Mouse (Mus musculus) thymus, postnatal 10 days (tissue): ENCODE data around the gene Fbxo7.
A peak's percentile ranks its signal among the peaks of the same experiment; 100 is the strongest.

Experiments
- DNase-seq, 2 experiments: peaks; one replicate each; pipeline ENCODE4 v3.0.0; 2021; ENCODE audit warnings: low spot score in 2 of 2

The Fbxo7 gene

DNA sequence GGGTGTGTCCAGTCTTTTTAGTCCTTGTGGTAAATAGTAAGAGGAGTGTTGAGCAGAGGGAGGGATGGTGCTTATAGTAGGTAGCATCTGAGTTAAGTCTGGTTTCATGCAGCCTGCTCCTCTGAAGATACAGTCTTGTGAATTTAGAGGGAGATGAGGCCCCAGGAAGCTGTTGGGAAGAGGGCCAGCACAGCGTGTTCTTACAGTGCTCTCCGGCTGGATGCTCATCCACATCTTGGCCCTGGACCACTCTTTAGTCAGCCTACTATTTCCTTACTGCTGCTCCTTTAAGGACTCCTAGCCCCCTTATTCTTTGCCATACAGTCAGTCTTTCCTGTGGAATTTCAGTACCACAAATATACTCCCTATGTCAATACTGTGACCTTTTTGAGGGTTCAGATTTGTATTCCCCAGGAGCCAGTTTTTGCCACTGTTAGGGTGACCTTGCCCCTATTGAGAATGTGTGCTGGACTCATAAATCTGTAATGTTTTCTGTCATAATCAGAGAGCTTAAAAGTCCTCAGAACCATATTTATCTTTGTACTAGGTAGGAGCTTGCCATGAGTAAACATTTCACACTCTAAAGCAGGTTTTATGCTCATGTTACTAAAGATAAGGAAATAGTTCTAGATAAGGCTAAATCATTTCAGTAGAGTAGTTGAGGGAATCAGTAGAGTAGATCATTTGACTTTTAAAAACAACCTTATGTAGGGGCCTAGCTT is 12.4 kb downstream of the Fbxo7 start:
- no peak for DNase-seq

DNA sequence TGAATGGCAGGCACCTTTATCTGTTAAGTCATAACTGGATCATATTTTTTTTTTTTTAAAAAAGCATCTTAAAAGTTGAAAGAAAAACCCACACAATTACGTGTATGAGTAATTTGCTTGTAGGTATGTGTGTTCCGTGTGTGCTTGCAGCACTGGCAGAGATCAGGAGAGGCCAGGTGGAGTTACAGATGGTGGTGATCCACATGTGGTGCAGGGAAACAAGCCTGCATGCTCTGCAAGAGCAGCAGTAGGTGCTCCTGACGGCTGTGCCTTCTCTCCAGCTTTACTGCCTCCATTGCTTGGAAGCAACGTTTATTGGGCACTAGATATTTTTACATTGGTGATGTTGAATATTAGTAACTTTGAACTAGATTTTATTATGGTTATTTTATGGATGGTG is 21.9 kb downstream of the Fbxo7 start:
- DNase-seq: no peak

DNA sequence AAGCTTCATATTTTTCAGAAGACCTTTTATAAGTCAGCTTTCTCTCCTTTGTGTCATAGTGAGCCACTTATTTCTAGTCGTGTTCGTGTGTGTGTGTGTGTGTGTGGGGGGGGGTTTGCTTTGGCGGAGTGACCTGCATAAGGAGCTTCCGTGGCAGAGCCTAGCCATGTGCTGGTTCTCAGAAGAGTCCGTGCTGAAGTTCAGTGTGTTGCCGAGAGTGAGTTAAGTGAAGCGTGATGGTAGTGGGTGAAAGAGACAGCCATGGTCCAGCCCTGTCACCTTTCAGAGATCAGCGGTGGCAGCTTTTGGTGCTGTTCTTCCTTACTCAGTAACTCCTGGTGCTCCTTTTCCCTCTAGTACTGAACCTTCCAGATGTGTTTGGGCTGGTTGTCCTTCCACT is 22.3 kb downstream of the Fbxo7 start:
- no peak for DNase-seq

DNA sequence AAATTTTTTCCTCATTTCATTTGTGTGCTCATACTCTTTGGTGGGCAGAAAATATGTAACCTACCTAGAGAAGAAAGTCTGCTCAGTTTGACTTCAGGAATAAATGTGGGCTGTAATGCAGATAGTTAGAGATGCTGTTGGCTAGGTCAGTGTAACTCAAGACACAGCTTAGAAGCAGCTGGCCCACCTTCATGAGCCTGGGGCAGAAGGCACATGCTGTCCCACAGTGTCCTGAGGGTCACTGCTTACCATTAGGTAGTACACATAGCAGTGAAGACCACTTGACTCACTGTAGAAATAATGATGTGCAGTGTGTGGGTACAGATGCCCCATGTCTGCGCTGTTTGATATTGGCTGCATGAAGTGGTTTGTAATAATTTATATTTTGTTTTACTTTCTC is 24.6 kb downstream of the Fbxo7 start:
- DNase-seq: no peak

DNA sequence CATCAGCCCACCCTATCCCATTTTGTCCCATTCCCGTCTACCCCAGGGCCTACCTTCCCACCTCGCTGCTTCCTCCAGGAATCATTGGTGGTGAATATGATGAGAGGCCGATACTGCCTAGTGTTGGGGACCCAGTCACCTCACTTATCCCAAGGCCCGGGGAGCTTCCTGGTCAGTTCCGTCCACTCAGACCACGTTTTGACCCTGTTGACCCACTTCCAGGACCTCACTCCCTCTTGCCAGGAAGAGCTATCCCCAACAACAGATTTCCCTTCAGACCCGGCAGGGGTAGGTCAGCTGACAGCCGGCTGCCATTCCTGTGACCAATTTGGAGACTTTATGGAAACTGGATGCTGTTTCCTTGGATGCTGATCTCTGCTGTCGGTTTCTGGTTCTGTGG is 26.0 kb downstream of the Fbxo7 start:
- DNase-seq: no peak

DNA sequence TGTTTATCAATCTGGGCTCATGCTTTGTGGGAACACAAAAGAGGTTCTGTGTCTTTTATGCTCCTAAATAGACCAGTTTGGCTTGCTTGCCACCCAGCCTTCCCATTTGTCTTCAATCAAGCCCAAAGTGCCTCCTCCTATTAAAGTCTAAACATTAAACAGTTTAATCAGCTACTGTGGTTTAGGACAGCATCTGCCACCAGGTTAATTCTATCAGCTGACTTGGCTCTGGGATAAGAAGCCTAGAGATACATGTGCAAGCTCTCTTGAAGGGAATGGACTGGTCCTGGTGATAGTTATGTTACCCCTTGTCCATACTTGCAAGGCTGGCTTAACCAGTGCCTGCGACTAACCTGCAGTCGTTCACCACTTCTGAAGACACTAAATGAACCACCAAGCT is 28.8 kb downstream of the Fbxo7 start:
- no peak for DNase-seq

DNA sequence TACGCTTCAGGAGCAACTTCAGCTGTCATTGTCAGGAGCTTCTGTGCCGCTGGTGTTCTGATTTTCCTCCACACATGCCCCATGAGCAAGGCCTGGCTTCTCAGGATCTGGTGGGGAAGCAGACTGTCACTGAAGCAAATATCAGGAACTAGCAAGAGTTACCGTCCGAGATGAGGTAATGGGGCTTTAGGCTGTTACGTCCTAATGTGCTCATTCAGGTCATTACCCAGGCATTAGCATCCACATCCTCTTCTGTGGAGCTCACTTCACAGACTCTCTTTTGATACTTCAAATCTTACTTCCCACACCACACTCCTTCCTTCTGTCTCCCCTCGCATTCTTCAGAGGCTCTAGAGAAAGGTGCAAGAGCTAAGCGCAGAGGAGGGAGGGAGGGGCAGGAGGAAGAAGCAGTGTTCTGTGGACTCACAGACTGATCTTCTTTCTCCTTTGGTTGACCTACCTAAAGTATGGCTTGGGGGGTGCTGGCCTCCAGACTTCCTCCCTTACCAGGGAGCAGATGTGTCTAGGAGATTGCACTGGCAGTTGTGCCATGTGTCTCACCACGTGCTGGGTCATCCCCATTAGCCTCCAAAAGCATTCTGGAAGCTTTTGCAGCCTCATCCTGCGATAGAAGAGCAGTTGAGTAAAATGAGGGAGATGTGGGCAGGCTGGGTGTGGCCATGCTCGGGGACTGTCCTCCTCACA is 31.2 kb downstream of the Fbxo7 start:
- no peak for DNase-seq

DNA sequence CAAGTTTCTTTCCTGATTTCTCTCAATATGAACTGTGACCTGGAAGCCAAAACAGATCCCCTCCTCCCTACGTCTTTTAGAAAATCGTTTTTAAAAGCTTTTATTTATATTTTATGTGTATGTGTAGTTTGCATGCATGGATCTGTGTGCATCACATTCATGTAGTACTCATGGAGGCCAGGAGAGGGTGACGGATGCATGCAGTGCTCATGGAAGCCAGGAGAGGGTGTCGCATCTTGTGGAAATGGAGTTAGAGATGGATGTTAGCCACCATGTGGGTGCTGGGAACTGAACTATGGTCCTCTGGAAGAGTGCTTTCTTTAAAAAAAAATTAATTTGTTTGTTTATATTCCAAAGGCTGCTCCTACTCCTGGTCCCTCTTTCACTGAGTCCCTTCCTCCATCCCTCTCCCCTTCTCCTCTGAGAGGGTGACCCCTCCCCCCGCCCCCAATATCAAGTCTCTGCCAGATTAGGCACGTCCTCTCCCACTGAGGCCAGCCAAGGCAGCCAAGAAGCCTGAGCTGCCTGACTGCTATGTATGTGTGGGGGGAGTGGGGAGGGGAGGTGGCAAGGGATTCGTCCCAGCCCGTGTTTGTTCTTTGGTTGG is 34.6 kb downstream of the Fbxo7 start:
- no peak for DNase-seq

DNA sequence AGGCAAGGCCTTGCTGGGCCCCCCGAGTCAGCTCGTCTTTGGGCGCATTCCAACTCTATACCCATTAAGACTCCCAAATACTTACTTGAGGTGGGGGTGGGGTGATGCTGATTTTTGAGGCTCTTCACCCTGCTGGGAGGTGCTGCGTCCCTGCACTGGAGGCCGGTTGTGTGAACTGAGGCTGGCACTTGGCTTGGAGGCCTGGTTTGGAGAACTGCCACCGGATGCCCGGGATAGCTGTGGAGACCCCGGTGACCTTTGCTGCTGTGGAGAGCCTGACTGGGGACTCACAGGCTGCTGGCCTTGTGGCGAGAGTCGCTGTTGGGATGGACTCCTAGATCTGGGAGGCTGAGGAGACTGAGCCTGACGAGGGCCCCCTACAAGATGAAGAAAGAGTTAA is 35.5 kb downstream of the Fbxo7 start:
- no peak for DNase-seq

DNA sequence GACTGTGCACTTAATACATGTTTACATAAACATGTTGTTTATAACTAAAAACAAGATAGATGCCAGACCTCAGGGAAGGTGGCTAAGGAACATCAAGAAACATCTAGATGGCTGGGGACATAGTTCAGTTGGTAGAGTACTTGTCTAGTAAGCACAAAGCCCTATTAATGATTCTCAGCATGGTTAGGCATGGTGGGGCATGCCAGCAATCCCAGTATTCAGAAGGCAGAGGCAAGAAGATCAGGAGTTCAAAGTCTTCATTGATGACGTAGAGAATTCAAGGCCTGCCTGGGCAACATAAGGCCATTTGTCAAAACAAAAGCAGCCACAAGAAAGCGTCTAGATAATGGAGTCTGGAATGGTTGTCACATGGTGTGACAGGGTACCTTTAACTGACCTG is 35.9 kb downstream of the Fbxo7 start:
- DNase-seq: no peak

DNA sequence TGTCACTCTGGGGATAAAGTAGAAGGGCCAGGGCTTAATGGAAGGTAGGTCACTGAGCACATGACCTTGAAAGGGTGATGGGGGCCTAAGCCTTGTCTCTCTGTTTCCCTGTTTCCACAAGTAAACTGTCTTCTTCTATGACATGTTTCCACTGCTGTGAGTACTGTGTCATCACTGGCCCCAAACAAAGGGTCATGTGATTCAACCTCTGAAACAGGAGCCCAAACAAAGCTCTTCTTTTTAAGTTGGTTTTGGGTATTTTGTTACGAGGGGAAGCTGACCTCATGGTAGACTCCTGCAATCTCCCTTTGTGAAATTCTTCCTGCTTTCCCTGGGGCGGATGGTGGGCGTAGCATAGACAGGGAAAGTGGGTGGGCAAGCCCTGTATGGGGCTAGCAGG is 38.5 kb downstream of the Fbxo7 start:
- no peak for DNase-seq

DNA sequence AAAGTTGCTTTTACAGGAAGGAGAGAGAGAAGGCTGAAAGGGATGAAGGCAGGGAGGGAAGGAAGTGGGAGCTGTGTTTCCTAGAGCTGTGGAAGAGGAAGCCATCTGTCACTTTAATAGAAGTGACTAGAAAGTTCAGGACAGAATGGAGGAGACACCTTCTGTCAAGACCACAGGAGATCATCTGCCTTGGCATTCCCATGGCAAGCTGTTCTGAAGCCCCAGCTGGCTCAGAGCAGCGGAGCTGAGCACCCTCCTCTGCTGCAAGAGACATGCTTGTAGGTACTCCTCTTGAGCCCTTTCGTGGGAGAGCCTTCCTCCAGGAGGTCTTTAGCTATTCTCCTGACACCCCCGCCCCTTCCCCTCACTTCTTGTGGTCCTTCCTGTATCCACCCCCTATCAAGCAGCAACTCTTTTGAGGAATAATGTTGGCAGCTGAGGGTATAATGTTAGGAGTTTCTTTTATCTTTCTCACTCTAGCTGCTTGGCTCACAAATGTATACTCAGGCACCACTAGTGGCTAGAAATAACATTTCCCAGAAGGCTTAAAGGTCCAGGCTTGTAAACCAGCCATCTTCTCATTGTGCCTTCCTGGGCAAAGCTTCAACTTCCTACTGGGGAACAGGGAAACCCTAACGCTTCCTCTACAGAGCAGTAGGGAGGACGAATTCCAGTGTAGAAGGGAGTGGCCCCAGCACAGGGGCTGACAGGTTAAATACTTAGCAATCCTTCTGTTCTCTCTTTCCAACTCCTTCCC is 40.7 kb downstream of the Fbxo7 start:
- no peak for DNase-seq

DNA sequence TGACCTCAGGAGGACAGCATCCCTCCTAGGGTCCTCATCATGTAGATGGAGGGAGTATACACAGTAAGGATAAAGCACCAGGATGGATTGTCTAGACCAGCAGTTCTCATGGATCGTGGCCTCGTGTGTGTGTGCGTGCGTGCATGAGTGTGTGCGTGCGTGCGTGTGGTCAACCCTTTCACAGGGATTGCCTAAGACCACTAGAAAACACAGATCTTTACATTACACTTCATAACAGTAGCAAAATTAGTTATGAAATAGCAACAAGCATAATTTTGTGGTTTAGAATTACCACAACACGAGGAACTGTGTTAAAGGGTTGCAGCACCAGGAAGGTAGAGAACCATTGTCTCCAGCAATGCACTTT is 41.2 kb downstream of the Fbxo7 start:
- DNase-seq: no peak

DNA sequence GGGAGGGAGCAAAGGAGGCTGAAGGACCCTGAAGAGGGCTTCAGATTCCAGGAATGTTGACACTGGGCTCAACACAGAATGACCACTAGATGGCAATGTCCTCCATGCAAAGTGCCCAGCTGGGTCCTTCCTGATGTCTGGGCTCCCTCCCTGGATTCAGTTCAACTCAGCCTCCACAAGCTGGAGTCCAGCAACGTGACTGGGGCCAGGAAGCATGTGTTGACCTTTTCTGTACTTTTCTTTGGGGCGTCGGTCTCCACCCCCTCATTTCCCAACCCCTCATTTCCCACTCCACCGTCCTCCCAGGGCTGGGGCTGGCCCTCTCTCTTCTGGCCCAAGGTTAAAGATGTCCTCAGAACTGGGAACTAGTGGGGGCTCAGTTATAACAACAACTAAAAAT is 43.2 kb downstream of the Fbxo7 start:
- peak in 1 of 2 experiments; percentile 23 for DNase-seq

DNA sequence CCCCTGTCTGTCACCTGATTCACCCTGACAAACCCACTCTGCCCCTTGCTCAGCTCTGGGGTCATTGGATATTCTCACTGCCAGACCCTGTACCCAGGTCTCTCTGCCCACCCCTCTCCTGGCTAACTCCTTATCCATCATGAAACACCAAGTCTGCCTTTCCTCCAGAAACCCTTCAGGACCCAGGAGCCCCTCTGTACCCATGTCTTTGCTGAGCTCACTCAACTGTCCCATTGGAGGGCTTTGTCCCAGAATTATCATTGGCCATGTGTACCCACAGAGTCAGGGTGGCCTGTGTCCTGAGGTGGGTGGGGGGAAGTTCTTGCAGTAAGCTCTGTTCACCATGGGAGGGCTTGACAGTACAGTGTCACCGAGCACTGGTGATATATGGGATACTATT is 43.9 kb downstream of the Fbxo7 start:
- no peak for DNase-seq

DNA sequence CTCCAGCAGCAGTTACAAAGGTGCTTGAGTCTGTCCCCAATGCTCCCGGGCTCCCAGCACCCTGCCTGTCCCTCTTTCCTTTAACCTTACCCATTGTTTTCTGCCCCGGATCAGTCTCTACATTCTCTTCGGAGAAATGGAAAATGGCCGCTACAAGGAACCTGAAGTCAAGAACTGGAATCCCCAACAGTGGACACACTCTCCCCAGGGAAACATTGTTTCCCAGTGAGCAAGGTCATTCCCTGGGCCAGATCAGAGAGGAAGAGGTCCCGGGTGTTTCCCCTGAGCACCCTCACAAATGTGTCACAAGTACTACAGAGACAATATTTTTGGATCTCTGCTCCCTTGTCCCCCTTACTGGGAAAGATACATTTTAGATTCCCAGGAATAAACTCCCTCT is 44.9 kb downstream of the Fbxo7 start:
- no peak for DNase-seq

DNA sequence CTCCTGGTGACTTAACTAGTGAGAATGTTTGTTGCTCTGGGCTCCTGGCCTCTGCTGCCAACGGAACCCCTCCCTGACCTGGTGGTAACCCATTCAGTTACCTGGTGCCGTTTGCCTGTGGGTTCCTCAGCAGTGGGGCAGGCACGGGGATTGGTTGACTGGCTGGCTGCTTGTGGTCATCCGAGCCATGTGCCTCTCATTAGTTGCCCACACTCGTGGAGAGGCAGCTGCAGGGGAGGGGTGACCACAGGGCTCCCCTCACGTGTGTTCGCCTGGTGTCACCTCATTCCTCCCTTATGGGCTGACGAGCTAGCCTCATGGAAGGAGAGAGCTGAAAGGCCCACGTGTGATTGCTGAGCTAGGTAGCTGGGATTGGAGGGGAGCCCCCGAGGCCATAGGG is 46.1 kb downstream of the Fbxo7 start:
- DNase-seq: no peak

DNA sequence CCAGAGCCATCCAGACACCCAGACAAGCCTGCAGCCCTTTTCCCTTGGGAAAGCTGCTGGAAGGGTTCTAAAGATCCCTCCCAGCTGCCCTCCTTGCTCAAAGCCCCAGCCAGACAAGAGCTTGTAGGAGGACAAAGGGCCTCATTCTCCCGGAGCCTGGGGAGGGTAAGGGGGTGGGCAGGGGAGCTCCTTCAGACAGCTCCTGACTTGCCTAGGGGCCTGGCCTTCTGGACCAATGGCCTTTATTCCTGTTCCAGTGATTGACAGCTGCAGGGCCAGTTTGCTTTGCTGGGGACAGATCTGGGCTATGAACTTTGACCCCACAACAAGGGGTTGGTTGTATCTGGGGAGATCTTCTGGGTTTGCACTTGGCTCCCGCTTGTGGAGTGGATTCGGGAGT is 47.6 kb downstream of the Fbxo7 start:
- DNase-seq: no peak

DNA sequence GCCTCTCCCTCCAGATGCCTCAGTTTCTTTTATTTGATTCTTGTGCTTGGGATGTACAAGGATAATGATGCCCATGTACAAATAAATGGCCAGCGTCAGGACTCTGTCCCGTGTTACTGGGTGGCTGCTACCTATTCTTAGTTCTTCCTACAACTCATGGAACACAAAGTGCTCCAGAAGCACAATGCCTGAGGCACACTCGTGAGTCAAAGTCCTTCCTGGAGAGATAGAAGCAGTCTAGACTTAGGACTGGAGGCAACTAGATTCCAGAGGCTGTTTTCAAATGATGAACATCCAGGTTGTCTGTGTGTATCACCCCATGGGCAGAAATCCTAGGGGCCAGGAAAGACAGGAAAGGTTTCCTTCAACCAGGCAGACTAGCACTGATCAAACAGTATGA is 49.0 kb downstream of the Fbxo7 start:
- no peak for DNase-seq

DNA sequence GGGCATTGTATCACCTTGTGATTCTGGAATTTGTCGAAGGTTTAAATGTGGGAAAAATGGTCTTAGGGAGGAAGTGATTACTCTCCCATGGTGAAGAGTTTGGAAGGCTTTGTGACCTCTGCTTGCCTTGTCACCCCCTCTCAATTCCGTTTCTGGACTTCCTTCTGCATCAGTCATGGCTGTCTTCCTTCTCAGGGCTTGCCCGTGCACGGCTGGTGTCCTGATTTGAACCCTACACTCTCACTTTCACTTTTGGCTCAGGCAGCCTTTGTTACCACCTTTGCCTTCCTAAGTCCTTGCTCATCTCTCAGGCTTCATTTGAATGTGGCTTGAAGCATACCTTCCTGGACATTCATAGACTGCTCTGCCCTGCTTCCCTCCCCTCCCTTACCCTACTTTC is 52.4 kb downstream of the Fbxo7 start:
- DNase-seq: no peak

DNA sequence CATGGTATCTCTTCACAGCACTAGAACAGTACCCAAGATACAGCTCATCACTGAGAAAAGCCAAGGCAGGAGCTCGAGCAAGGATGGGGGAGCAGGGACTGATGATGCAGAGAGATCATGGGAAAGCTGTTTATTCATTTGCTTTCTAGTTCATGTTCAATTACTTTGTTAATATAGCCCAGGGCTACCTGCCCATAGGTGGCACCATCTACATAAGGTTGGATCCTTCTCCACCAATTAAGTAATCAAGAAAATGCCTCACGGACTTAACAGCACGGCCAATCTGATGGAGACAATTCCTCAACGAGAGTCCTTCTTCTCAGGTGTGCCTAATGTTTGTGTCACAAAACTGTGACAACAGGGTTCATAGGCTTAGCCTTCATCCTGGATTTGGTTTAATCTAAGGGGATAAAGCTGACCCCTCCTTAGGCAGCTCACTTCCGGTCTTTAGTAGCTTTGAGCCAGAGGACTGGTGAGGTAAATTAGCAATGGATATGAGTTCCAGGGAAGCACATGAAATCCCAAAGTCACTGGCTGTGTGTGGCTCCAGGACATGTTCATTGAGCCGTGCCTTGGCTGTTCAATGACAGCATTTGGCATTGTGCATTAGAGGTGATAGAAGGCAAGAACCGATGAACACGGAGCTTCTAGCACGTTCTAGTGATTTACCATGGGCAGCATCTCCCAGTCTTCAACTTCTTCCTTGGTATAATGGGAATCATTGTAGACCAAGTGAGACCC is 53.4 kb downstream of the Fbxo7 start:
- DNase-seq: no peak

DNA sequence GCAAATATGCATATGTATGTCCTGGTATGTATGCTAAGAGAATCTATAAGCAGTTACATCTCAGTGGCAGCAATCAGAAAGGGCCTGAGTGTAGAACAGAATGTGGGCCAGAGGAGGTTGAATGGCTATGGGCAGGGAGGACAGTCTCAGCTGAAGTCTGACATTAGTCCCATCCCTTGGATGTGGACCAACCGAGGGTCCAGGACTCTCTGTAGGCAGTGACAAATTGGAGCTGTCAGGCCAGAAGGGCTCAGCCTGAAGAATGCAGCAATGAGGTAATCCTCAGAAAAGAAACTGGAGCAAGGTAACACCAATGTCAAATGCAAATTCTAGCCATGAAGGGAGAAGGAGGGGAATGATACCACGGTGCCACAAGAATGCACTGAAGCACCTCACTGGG is 55.5 kb downstream of the Fbxo7 start:
- DNase-seq: no peak
